Mouse (Mus musculus): Measurements from ENCODE around the gene Camk2g. TPM values are rescaled to one million over a fixed set of nuclear protein-coding genes. Genes with fewer than 3 reads are reported as not detected.

The Camk2g gene
- polyA plus RNA-seq, 2 experiments from 2014 or later = 32.6 to 37.8 TPM

DNA sequence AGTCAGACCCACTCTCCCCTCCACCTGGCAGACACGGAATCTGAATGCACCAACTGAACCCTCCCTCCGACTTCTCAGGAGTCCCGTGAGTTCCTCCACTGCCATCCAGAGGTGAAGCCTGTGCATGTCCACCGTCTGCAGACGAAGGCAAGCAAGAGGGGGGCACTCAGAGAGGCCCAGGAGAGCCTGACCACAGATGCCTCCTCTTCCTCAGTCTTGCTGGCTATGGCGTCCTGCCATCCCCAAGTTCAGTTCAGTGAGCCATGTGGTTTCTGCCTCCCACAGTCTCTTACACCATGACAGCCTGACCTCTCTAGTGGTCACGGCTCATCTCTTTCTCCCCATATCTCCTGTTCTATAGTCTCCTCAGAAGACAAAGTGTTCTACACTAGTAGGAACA is 9.2 kb downstream of the Camk2g start:
- ATAC-seq = peak; percentile 11

DNA sequence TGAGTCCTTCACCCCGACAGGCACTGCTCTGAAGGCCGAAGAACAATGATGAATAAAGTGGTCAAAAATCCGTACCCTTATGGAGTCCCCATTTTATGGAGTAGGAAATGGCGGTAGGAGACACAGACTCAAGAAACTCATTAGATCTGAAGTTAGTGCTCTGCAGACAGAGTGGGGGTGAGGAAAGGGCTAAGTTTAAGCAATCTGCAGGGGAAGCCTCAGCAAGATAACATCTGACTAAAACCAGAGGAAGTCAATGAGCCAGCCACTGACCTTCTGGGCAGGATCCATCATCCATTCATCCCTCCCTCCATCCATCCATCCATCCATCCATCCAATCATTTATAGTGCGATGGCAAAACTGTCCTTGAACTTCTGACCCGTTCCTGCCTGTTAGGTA is 10.4 kb downstream of the Camk2g start:
- ATAC-seq = no peak

DNA sequence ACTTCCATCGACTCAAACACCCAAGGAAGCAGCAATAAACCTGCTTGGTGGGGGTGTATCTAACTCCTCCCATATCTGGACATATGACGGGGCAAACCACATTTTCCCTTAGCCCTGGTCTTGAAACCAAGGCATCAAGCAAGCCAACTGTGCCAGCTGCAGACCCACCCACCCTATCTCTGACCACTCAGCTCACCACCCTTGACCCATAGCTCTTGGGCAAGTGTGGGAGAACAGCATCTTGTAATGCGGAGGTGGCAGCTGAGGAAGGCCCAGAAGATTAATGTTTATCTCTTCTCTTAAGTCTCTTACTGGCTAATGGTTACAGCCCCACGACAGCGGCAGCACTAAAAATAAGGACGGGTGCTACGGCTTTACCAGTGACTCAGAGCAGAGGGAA is 11.0 kb downstream of the Camk2g start:
- no peak for ATAC-seq

DNA sequence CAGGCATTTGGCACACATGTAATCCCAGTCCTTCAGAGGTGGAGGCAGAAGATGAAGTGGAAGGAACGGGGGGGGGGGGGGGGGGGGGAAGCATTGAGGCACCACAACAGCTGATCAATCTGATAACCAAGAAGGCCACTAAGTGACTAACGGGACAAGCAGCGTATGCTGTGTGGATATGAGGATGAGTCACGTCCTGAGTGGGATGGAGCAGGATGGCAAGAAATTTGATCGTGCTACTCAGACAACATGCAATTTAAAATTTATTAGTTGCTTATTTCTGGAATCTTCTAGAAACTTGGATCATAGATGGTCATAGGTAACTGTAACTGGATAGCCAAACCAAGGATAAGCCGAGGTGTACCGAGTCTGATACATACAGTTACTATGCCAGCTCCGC is 13.7 kb downstream of the Camk2g start:
- no peak for ATAC-seq

DNA sequence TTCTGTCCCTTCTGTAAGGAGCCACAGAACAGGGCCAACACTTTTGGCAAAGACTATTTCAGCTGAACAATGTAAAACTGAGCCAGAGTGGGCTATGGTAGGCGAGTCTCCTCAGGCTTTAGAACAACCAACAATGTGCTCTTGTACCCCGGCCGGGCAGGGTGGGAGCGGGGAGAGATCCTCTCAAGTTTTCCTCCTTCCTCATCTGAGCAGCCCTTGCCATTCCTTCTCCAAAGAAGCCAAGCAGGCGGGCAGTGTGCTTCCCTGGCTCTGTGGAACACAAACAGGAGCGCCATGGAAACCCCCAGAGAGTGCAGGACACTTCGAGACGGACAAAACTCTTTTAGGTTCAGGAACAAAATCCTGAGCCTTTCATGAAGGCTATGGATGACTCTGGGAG is 15.4 kb downstream of the Camk2g start:
- no peak for ATAC-seq

DNA sequence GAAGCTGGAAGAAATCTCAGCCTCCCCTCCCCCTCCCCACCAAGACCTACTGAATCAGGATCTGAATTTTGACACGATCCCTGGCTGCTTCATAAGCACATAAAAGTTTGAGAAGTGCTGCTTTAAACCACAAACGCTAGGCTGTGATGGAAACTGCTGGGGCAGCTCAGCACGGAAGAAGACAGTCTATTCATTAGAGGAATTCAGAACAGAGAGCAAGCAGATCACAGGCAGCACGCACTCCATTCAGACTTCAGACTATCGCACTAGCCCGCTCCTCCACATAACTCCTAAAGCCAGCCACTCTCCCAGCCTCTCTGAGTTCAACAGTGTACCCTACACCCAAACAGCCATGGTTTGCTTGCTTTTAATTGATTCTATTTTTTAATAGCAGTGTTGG is 18.2 kb downstream of the Camk2g start:
- peak; percentile 45 for ATAC-seq

DNA sequence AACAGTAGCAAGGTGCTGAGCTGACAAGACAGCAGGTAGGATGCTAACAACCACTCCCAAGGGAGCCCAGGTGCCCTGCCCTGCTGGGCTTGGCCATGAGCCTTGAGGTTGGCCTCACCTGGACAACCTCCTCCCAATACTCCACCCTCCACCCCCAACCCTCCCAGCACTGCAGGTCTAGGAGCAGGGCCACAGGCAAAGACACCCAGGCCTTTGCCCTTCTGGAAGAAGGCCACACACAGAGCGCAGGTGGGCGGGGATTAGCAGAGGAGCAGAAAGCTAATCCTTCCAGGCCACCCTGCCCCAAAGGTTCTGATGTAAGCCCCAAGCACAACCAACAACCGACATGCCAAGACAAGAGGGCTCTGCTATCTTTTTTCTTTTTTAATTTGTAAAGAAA is 20.5 kb downstream of the Camk2g start:
- ATAC-seq = no peak

DNA sequence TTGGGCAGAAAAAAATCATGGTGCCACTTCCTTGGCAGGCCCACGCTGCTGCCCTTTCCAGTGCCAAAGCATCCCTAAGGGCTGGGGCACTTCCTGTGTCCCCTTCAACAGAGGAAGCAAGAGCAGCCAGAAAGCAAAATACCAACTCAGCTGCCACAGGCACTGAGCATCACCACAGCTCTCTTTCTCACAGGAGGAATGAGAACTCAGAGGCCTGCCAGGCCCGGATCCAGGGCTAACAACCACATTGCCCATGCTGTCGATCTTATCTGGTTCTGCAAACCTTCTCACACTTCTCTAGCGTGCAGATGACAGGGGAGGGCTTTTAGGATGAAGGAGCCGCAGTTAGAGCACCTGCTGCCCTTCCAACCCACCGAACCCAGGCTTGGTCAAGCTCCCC is 21.1 kb downstream of the Camk2g start:
- ATAC-seq = no peak

DNA sequence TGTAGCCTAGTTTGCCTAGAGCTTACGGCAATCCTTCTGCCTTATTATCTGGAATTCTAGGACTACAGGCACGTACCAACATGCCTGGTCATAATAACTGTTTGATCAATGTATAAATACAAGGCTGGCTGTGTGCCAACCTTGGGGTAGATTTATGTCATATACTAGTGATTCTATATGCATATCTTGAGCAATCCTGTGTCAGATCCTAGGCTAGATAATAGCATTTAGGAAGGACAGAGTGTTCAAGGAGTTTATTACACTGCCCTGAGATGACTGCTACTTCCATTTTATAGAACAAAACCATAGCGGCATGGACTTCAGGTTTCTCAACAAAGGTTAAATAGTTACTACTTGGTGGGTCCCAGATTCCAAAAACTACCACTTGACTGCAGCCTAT is 21.9 kb downstream of the Camk2g start:
- no peak for ATAC-seq

DNA sequence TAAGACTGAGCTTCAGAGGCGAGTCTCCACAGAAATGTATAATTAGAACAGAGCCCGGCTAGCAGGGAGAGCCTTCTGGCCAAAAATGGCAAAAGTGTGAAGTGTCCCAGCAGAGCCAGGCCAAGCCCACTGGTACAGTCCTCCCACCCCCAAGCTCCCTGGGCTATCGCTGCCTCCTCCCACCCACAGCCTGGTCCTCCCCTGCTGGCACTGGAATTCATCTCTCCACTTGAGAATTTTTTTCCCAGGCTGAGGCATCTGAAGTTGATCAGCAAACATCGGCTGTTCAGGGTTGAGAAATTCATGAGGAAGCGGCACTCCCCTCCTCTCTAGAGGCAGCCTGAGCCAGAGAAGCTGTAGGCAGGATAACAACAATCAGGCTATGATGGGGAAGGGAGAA is 25.3 kb downstream of the Camk2g start:
- no peak for ATAC-seq

DNA sequence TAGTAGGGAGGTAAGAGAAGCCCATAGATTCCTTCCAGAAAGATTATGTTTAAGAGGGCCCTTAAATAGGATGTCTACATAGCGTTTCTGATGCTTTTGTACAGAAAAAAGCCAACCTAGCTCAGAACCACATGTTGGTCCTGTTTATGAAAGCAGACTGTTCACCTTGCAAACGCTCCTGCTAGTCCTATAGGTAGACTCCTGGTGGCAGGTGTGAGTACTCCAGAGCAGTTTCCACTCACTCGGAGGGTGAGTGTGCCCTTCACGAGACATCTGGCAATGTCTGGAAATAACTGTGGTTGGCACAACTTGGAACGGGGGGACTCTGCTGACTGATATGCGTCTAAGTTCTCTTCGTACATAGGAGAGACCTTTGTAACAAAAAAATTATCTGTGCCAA is 26.0 kb downstream of the Camk2g start:
- no peak for ATAC-seq

DNA sequence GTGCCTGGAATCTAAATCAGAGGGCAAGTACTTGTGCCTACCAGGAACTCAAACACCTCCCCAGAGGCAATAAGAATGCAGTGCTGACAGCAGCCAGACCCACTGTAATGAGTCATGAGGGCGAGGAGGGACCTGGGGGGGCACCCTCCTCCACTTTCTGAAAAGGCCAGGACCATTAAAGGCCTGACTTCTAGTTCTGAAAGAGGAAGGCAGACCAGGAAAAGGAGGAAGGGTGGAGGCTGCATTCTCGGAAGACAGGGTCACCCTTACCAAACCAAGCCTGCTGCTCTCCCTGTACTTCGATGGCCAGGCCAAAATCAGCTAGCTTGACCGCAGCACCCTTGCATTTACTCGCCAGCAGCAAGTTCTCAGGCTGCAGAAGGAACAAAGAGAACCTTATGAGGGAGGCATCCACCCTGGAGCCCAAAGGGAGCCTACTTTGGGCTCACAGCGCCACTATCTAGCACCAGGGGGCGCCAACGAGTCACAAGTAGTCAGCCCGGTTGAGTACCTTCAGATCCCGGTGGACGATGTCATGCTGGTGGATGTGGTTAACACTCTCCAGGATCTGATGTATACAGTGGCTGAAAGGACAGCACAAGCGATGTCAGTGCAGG is 28.1 kb downstream of the Camk2g start:
- ATAC-seq = peak; percentile 98

DNA sequence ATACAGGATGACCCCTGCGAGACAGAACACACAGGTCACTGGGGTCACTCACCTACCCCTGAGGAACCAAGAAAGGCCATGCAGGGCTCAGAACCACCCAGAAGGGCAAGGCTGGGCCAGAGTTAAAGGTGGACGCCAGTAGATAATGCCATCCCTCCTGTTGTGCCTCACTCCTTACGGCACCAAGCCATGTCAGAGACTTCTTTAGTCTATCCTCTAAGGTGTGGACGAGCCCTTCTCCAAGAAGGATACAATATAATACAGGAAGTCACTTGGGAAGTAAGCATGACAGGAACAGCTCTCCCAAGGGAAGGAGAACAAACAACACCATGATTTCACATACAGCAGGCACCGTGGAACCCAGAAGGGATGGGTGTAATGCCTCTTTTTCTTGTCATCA is 28.9 kb downstream of the Camk2g start:
- ATAC-seq = no peak

DNA sequence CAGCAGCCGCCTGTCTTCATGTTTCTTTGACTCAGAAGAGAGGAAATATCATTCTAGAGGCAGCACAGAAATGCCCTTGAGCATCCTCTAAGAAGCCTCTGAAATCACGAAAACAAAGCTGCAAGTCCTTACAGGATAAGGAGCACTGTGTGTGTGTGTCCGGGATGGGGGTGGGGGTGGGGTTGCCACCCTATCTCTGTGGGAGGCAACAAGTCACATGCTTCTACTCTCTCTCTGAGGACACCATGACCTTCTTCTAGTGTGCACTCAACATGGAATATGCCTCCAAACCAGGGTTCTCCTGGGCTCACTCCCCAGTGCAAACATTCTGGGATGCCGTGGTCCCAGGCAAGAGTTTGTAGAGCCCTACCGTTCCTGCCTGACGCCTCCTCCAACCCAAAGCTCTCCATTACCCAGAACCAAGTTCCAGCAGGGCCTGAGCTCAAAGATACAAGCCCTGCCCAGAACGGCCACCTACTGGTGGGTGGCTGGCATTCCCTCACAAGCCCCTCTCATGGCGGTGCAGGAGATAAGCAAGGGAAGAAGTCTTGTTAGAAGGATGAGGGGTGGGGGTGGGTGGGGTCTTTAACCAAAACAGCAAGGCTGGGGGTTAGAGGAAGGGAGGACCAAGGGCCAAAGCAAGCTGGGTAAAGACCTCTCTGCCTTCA is 35.0 kb downstream of the Camk2g start:
- ATAC-seq = no peak

DNA sequence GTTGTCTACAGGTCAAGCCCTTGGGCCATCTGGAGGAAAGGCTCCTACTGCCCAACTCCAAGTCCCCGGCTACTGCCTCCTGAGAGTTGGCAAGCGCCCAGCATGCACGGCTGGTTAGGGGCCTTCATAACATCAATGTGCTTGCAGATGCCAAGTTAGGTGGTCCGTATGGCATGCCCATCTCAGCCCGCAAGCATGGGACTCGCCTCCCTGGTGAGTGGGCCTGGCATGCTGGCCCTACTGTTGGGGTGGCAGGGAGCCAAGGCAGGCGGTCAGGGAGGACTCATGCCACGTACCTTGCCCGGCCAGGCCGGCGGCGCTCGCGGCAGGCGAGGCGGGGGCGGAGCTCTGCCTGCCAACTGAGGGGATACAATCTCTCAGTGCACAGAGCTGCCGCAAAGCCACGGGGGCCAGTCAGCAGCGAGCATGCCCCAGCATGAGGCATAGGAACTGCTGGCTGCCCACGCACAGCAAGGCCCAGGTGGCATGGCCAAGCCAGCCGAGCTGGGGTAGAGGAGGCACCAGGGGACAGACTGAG is 36.4 kb downstream of the Camk2g start:
- ATAC-seq = no peak

DNA sequence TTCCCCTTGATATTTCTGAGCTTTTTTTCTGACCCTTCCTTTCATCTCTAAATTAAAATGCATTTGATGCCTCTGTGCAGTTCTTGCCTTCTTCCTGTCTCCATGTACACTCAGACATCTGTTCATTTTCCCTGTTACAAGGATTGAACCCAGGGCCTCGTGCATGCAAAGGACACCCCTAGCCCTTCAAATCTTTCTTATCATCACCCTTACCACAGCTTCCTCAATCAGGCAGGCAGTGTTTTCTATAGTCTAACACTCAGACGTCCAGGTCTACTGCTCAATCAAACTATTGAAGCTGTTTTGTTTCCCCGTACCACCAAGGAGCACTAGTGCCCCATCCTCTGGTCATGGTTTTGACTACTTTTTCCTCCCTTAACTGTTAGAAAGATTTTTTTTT is 40.1 kb downstream of the Camk2g start:
- ATAC-seq = no peak

DNA sequence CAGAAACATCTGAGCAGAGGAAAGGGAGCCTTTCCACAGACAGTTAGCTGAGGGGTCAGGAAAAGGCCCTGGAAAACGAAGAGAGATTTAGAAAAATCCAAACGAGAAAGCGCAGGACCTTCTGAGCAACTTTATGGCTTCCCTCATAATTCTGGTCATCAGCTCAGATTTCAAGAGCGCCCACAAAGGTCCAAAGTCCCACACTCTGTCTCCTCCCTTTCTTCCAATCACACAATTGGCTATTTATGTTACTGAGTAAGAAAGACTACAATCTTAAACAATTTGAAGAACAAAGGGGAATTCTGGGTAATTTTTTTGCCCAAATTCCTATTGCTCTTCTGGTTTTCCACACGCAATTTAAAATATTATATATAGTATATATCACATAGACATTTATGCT is 43.4 kb downstream of the Camk2g start:
- ATAC-seq = no peak

DNA sequence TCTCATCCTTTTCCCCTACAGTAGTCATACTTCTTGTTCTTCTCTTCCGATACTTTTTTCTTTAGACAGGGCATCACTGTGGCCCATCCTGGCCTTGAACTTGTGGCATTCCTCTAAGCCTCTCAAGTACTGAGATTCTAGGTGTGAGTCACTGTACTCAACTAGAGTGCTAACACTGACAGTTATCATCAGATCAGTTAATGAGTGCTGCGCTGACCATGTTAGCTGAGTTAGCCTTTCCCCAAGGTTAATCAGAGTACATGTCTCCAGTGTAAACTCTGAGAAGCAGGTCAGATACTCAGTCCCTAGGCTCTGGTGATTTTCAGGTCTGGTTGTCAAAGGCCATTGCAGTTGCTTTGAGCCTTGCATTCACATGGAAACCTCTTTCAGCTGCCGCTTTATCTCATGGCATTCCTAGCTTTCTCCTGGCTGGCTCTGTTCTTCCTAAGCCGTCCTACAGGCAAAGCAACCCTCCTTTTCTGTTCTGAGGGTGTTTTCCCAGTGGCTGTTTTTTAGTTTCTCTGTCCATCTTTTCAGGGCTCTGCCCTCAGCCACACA is 44.3 kb downstream of the Camk2g start:
- no peak for ATAC-seq

DNA sequence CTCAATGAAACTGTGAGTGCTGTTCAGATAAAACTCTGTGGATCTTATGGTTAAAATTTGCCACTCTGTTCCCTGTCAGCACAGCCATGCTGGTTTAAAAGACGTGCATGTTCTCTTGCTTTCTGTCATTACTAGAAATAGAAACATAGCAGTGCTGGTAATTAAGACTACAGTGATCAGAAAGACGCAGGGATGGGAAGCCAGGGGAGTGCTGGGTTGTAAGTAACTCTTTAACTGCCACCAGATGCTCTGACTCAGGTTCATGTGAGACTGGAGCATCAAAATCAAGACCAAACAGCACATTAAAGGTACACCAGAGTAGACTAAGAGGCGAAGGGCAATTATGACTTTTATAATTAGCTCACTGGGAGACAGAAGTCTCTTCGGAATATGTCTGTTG is 45.5 kb downstream of the Camk2g start:
- ATAC-seq = no peak

DNA sequence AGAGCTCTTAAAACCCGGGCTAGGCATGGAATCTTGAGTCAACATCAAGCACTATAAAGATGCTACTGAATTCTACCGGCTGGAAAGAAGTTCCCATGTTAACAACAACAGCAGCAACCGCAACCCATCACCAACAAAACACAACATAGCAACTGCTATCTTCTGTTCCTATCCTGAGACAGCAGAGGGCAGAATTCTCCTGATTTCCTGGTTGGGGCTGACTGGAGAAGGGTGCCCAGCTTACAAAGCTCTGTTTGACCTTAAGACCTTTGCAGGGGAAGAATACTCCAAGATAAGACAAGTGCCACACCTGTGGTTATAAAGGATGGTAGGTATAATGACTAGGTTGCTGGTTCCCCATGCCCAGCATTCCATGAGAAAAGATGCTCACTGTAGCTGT is 47.0 kb downstream of the Camk2g start:
- ATAC-seq = no peak

DNA sequence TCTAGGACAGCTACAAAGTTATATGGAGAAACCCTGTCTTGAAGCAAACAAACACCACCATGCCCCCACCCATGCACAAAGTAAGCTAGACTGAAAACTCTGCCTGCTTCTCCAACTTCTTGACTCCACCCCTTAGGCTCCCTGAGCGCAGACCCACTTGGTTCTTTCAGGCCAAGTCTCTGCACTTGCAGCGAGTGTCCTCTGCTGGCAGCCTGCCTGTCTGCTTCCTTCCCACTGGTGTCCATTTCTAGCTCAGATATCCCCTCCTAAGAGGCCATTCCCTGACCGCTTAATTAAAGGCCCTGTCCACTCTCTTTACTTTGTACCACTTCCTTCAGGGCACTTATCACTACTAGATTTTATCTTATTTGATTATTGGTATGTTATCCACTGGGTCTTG is 50.3 kb downstream of the Camk2g start:
- ATAC-seq = no peak

DNA sequence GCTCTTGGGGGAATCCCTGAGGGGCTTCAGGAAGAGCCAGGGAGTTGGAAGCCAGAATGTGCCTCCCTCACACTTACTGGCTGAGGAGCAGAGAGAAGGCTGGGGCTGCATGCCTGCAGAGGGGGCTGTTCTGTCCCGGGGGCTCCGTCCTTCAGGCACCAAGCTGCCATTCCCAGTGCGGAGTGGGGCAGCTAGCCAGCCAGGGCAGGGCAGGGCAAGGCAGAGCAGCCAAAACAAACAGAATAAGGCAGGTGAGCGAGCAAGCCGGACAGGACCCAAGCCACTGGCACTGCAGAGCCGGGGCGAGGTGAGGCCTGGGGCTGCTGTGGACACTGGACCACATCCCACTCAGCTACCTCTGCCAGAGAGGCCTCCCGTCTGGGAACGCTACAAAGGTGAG is 52.6 kb downstream of the Camk2g start:
- no peak for ATAC-seq

DNA sequence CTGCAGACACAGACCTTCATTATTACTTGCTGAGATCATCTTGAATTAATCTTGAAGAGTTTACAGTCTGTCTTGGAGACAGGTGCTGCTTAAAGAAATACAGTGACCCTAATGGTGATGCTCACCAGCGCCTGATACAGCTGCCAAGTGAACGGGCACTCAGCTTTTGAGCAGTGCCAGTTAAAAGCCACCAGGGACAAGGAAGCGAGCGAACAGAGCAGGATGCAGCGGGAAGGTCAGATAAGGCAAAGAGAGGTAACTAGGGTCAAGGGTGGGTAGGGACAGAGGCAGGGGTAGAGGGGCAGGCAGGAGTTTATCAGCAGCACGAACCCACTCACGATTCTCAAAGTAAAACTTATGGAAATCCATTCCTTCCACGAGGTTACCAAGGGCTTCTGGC is 55.4 kb downstream of the Camk2g start:
- ATAC-seq = no peak

DNA sequence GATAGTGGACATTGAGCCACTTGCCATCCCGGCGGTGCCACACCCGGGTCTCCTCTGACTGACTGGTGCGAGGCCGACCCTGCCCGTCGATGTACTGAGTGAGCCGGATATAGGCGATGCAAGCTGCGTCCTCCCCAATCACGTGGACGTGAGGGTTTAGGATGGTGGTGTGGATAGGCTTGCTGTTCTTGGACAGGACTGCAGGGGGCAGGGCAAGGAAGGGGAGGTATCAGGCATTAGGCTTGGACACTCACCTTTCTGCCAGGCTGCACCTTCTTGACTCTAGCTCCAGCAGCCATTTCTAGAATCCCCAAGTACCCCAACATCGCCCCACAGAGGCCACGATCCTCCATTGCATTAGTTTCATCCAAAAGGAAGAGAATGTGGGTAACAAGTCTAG is 56.6 kb downstream of the Camk2g start:
- no peak for ATAC-seq
